Mouse (Mus musculus) MEL (cell line): Measurements from ENCODE around the gene Dcps. TPM values are rescaled to one million over a fixed set of nuclear protein-coding genes. Genes with fewer than 3 reads are reported as not detected.

Source experiments
- DNase-seq: peaks from one replicate; pipeline ENCODE4 v3.0.0; 2011; ENCODE audit warnings: low read depth, low spot score
- H3K27ac ChIP-seq: 2 replicates; pipeline ENCODE4 v1.5.1; 2012; ENCODE audit warnings: low read depth, mild to moderate bottlenecking, control low read depth, low read length, moderate library complexity; ENCODE audit not compliant: control insufficient read depth
- H3K27me3 ChIP-seq, 2 experiments: fragments of 150-350 bp in 1 of 2; sonication (generic) in 1 of 2; 2 replicates each; pipeline ENCODE4 v1.6.1; 2012; ENCODE audit warnings: low read length in 2 of 2, mild to moderate bottlenecking in 2 of 2, improper control_type of control experiment in 1 of 2, moderate library complexity in 1 of 2; ENCODE audit not compliant: insufficient read depth in 2 of 2, control insufficient read depth in 1 of 2
- H3K36me3 ChIP-seq, 2 experiments: 2 replicates each; pipeline ENCODE4 v1.6.1; 2012 to 2014; ENCODE audit warnings: low read length in 2 of 2, improper control_type of control experiment in 1 of 2, inconsistent platforms in 1 of 2, mild to moderate bottlenecking in 1 of 2; ENCODE audit not compliant: insufficient read depth in 2 of 2, control insufficient read depth in 1 of 2
- H3K4me1 ChIP-seq, 2 experiments: fragments of 150-350 bp in 1 of 2; sonication (generic) in 1 of 2; 2 replicates each; pipeline ENCODE4 v1.6.1; 2012; ENCODE audit warnings: low read length in 2 of 2, improper control_type of control experiment in 1 of 2, mild to moderate bottlenecking in 1 of 2; ENCODE audit not compliant: insufficient read depth in 2 of 2, control insufficient read depth in 1 of 2
- H3K4me3 ChIP-seq, 2 experiments: fragments of 150-350 bp in 1 of 2; sonication (generic) in 1 of 2; 2 replicates each; pipeline ENCODE4 v1.5.1; 2012; ENCODE audit warnings: low read depth in 2 of 2, low read length in 2 of 2, mild to moderate bottlenecking in 2 of 2, moderate library complexity in 2 of 2, control low read depth in 1 of 2, improper control_type of control experiment in 1 of 2; ENCODE audit not compliant: control insufficient read depth in 1 of 2, insufficient read depth in 1 of 2
- H3K79me2 ChIP-seq: 2 replicates; pipeline ENCODE4 v1.6.1; 2012; ENCODE audit warnings: mild to moderate bottlenecking, low read length, moderate library complexity; ENCODE audit not compliant: control insufficient read depth, poor library complexity, insufficient read depth
- H3K9ac ChIP-seq: 2 replicates; pipeline ENCODE4 v1.6.1; 2012; ENCODE audit warnings: low read depth, mild to moderate bottlenecking, control low read depth, low read length, moderate library complexity; ENCODE audit not compliant: control insufficient read depth, poor library complexity, severe bottlenecking
- H3K9me3 ChIP-seq: fragments of 150-350 bp; sonication (generic); replicated peaks from 2 replicates; pipeline ENCODE4 v1.6.1; 2012; ENCODE audit warnings: mild to moderate bottlenecking, low read length, improper control_type of control experiment, moderate library complexity; ENCODE audit not compliant: insufficient read depth
- CHD2 ChIP-seq: IDR thresholded peaks from 2 replicates; pipeline ENCODE4 v1.6.1; 2011; ENCODE audit warnings: low read length, improper control_type of control experiment
- ELF1 ChIP-seq: IDR thresholded peaks from 2 replicates; pipeline ENCODE4 v1.6.1; 2014; ENCODE audit warnings: low read depth, mild to moderate bottlenecking, inconsistent platforms, low read length, improper control_type of control experiment, moderate library complexity
- EP300 ChIP-seq, 2 experiments: IDR thresholded peaks; 2 replicates each; pipeline ENCODE4 v1.6.1; 2011; ENCODE audit warnings: improper control_type of control experiment in 2 of 2, low read length in 2 of 2, low read depth in 1 of 2, mild to moderate bottlenecking in 1 of 2
- GABPA ChIP-seq: IDR thresholded peaks from 2 replicates; pipeline ENCODE4 v1.6.1; 2012; ENCODE audit warnings: low read depth, mild to moderate bottlenecking, inconsistent platforms, low read length, improper control_type of control experiment, moderate library complexity
- GATA1 ChIP-seq: IDR thresholded peaks from 2 replicates; pipeline ENCODE4 v1.6.1; 2011; ENCODE audit warnings: low read depth, low read length, improper control_type of control experiment
- MAFK ChIP-seq: IDR thresholded peaks from 2 replicates; pipeline ENCODE4 v1.6.1; 2011; ENCODE audit warnings: low read depth, mild to moderate bottlenecking, low read length, improper control_type of control experiment, borderline replicate concordance
- MXI1 ChIP-seq: IDR thresholded peaks from 2 replicates; pipeline ENCODE4 v1.6.1; 2011; ENCODE audit warnings: mild to moderate bottlenecking, low read depth, low read length, improper control_type of control experiment
- MYB ChIP-seq: IDR thresholded peaks from 2 replicates; pipeline ENCODE4 v1.6.1; 2011; ENCODE audit warnings: mild to moderate bottlenecking, low read depth, low read length, improper control_type of control experiment
- NELFE ChIP-seq: IDR thresholded peaks from 2 replicates; pipeline ENCODE4 v1.6.1; 2011; ENCODE audit warnings: low read depth, low read length, improper control_type of control experiment
- NRF1 ChIP-seq: IDR thresholded peaks from 2 replicates; pipeline ENCODE4 v1.6.1; 2014; ENCODE audit warnings: low read depth, mild to moderate bottlenecking, inconsistent platforms, low read length, improper control_type of control experiment, moderate library complexity; ENCODE audit not compliant: poor library complexity, insufficient read depth, severe bottlenecking
- POLR2AphosphoS2 ChIP-seq: IDR thresholded peaks from 2 replicates; pipeline ENCODE4 v1.6.1; 2011; ENCODE audit warnings: low read length, improper control_type of control experiment
- POLR2AphosphoS5 ChIP-seq: IDR thresholded peaks from 2 replicates; pipeline ENCODE4 v1.6.1; 2012; ENCODE audit warnings: low read depth, borderline replicate concordance, mild to moderate bottlenecking, inconsistent platforms, low read length, moderate library complexity, mixed read lengths
- RAD21 ChIP-seq: IDR thresholded peaks from 2 replicates; pipeline ENCODE4 v1.6.1; 2011; ENCODE audit warnings: mild to moderate bottlenecking, low read depth, low read length, improper control_type of control experiment
- RCOR1 ChIP-seq: IDR thresholded peaks from 2 replicates; pipeline ENCODE4 v1.6.1; 2012; ENCODE audit warnings: low read depth, mild to moderate bottlenecking, inconsistent platforms, low read length, improper control_type of control experiment
- SIN3A ChIP-seq: IDR thresholded peaks from 2 replicates; pipeline ENCODE4 v1.6.1; 2012; ENCODE audit warnings: low read length, improper control_type of control experiment, inconsistent platforms
- SMC3 ChIP-seq: IDR thresholded peaks from 2 replicates; pipeline ENCODE4 v1.6.1; 2011; ENCODE audit warnings: low read depth, low read length, improper control_type of control experiment
- TBP ChIP-seq: IDR thresholded peaks from 2 replicates; pipeline ENCODE4 v1.8.0; 2011; ENCODE audit warnings: low read depth, low read length, improper control_type of control experiment
- TCF12 ChIP-seq: IDR thresholded peaks from 2 replicates; pipeline ENCODE4 v1.6.1; 2014; ENCODE audit warnings: low read depth, mild to moderate bottlenecking, inconsistent platforms, low read length, improper control_type of control experiment, moderate library complexity
- ZC3H11A ChIP-seq: IDR thresholded peaks from 2 replicates; pipeline ENCODE4 v1.6.1; 2012; ENCODE audit warnings: low read depth, mild to moderate bottlenecking, inconsistent platforms, low read length, improper control_type of control experiment
- ZMIZ1 ChIP-seq: IDR thresholded peaks from 2 replicates; pipeline ENCODE4 v1.6.1; 2012; ENCODE audit warnings: low read depth, mild to moderate bottlenecking, inconsistent platforms, low read length, improper control_type of control experiment, moderate library complexity
- ZNF384 ChIP-seq: IDR thresholded peaks from 2 replicates; pipeline ENCODE4 v1.6.1; 2012; ENCODE audit warnings: low read depth, mild to moderate bottlenecking, inconsistent platforms, low read length, improper control_type of control experiment
- polyA plus RNA-seq, 2 experiments: library from polyadenylated mRNA; stranded (reverse) in 1 of 2; unstranded in 1 of 2; fragments of >175 nt in 1 of 2; fragments of >200 nt in 1 of 2; gene quantifications; 2 replicates each; pipeline versions ENCODE4 v1.2.1 to v1.2.4; 2012; ENCODE audit warnings: low replicate concordance in 2 of 2, low read depth in 1 of 2; ENCODE audit not compliant: insufficient read length in 2 of 2, insufficient read depth in 1 of 2, missing spikeins in 1 of 2
- total RNA-seq: library from RNA; depleted of rRNA; stranded (reverse); fragments of 300-350 nt; gene quantifications from 2 replicates; pipeline ENCODE4 v1.2.3, GENCODE M21; 2012

Dcps gene
- total and polyA plus RNA-seq, 3 experiments, result 54.3 to 115 TPM; not detected in 1

DNA sequence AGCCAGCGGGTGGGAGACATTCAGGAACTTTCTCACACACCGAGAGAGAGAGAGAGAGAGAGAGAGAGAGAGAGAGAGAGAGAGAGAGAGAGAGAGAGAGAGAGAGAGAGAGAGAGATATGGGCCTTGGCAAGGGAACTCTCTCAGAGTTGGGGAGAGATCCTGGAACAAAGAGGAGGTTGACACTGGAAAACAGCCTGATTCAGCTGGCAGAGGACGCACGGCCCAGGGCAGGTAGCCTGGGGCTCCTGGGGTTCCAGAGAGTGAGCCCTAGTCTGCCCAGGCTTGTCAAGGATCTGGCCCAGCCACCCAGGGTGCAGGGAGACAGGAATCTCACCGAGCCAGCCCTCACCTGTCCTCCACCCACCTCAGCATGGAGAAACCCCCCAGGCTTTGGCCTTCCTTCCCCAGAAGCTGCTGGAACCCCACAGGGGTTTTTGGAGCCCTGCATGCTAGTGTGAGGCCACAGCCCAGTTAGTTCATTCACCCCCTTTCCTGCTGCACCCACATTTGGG is 36.6 kb downstream of the Dcps start:
- no peaks in the 10 kb centered on the region; a peak in 1 of 4 replicates for H3K36me3 ChIP-seq
- H3K4me1 ChIP-seq, result no peaks in the 10 kb centered on the region
- H3K79me2 ChIP-seq, result no peaks in the 10 kb centered on the region
- H3K27me3 ChIP-seq, result no peaks in the 10 kb centered on the region
- no peaks in the 10 kb centered on the region for H3K9me3 ChIP-seq
- TF ChIP-seq MAFK (no peak), TBP (no peak), MXI1 (no peak), ZNF384 (no peak), ELF1 (no peak), GABPA (no peak)
- no peak for DNase-seq
- no peak overlapping the region for H3K9ac ChIP-seq
- no peak overlapping the region for H3K27ac ChIP-seq
- no peak overlapping the region for H3K4me3 ChIP-seq

DNA sequence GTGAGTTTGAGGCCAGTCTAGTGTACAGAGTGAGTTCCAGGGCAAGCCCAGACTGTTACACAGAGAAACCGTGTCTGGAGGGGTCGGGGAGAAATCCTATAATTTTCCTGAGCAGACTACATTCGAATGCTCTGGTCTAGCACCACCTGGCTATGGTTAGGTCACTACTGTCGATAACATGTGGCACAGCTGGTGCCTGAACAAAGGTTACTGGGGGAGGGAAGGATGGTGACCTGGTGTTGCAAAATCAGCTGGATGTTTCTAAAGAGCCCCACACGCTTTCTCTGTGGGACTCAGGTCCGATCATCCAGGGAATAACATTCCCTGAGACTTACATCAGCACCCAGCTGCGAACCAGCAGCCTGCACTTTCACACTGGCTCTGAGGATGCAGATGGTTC is 37.8 kb downstream of the Dcps start:
- Histone ChIP-seq H3K79me2 (no peaks in the 10 kb centered on the region), H3K27me3 (no peaks in the 10 kb centered on the region), H3K9ac (no peak overlapping the region), H3K4me1 (no peaks in the 10 kb centered on the region), H3K4me3 (no peak overlapping the region), H3K27ac (no peak overlapping the region), H3K36me3 (no peaks in the 10 kb centered on the region; a peak in 1 of 4 replicates), H3K9me3 (no peaks in the 10 kb centered on the region)
- TF ChIP-seq ZC3H11A (no peak), RCOR1 (no peak), POLR2AphosphoS5 (no peak), SIN3A (no peak), TCF12 (no peak), NELFE (no peak), GABPA (no peak), EP300 (IDR thresholded peaks at IDR 0.05; ENCODE audit: low read depth in 1 of 2, low read length in 2 of 2) (no peak), RAD21 (no peak), CHD2 (no peak), ZNF384 (no peak), ZMIZ1 (no peak), NRF1 (no peak), ELF1 (no peak), POLR2AphosphoS2 (no peak), SMC3 (no peak), MYB (no peak), GATA1 (no peak)
- no peak for DNase-seq
